ENCODE assay signal across 15 mouse cellular contexts in genomic region chr4:136196201-136196600, GRCm38 (mm10).
"Had no signal": no experiment of that assay in that cellular context is flagged by ENCODE, and none has a peak within 500 bp of the region (broad histone marks: within the 10 kb centered on the region; RNA-seq: fewer than 3 reads in every experiment).

No protein-coding gene starts in this region.

- H3K9ac ChIP-seq: hindbrain, embryonic 14.5 days; limb, embryonic 15.5 days; midbrain, embryonic 12.5 days; neural tube, embryonic 15.5 days; stomach, embryonic 15.5 days had no signal

- H3K4me2 ChIP-seq: hindbrain, embryonic 14.5 days; limb, embryonic 15.5 days; midbrain, embryonic 12.5 days; neural tube, embryonic 15.5 days; stomach, embryonic 15.5 days had no signal

- H3K4me3 ChIP-seq: layer of hippocampus, adult 2 months; limb, embryonic 15.5 days; midbrain, embryonic 12.5 days; neural tube, embryonic 15.5 days; stomach, embryonic 15.5 days had no signal

- H3K27ac ChIP-seq: hindbrain, embryonic 14.5 days; kidney, postnatal 0 days; layer of hippocampus, adult 2 months; limb, embryonic 15.5 days; midbrain, embryonic 12.5 days; neural tube, embryonic 15.5 days; stomach, embryonic 15.5 days had no signal

- H3K36me3 ChIP-seq: neural tube, embryonic 15.5 days; stomach, embryonic 15.5 days had no signal

- DNase-seq: kidney, adult 11 months; kidney, adult 9 months; kidney, postnatal 4 days; lung, adult 18-20 months; lung, postnatal 14 days; right cerebral cortex, adult 18-20 months; right cerebral cortex, postnatal 25 days; thymus, postnatal 14 days had no signal

- H3K27me3 ChIP-seq: midbrain, embryonic 12.5 days; neural tube, embryonic 15.5 days; stomach, embryonic 15.5 days had no signal

- H3K4me1 ChIP-seq: limb, embryonic 15.5 days; midbrain, embryonic 12.5 days; neural tube, embryonic 15.5 days; stomach, embryonic 15.5 days had no signal

- H3K9me3 ChIP-seq: limb, embryonic 15.5 days; midbrain, embryonic 12.5 days; neural tube, embryonic 15.5 days; stomach, embryonic 15.5 days had no signal
